Mouse (Mus musculus): ENCODE data around the gene Cask.

- TF ChIP-seq POLR2A (IDR thresholded peaks at IDR 0.05; ENCODE audit: borderline replicate concordance, control insufficient read depth, low read depth, low read length) = no peak
- no peak for TF ChIP-seq CTCF (IDR thresholded peaks at IDR 0.05; ENCODE audit: control insufficient read depth, insufficient read depth, low read length)
These were observed 199.3 kb downstream of the Cask start for GRCm38 (mm10) chrX:13651889-13652288.
